Mouse (Mus musculus) heart, adult 2 months (tissue): Measurements from ENCODE around the gene Nt5dc3.

ENCODE experiments used
- CTCF ChIP-seq: fragments of 200-600 bp; IDR thresholded peaks from 2 replicates; pipeline ENCODE4 v1.8.1; 2022; ENCODE audit warnings: antibody characterized with exemption, mild to moderate bottlenecking, moderate library complexity
- EP300 ChIP-seq: fragments of 200-500 bp; IDR thresholded peaks from 2 replicates; pipeline ENCODE4 v1.6.1; 2011; ENCODE audit warnings: low read depth, low read length, control low read depth; ENCODE audit not compliant: insufficient read depth
- POLR2A ChIP-seq: fragments of 200-500 bp; IDR thresholded peaks from 2 replicates; pipeline ENCODE4 v1.6.1; 2011; ENCODE audit warnings: mild to moderate bottlenecking, low read depth, low read length, control low read depth; ENCODE audit not compliant: insufficient read depth

GRCm38 (mm10) chr10:86846926-86847467 lies 68.2 kb downstream of the Nt5dc3 start:
- TF ChIP-seq CTCF (no peak), POLR2A (no peak), EP300 (no peak)
